ENCODE assay signal across 25 mouse cellular contexts in the genomic region with DNA sequence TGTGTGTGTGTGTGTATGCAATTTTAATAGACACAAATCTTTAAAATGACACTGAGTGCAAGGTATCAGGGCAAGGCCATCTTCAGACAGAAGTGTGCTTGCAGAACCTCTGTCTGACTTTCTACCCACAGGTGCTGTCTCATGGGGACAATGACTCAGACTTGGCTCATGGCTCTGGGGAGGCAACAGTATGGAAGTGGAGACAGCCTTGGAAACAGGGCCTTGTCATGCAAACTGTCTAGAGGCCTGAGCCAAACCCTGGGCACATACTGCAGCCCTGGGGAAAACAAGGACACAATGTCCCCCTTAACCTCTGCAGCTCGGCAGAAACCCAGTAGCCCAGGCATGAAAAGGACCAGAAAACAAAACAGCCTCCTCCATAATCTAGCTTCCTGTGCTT.
DNase-seq lines count a peak whose midpoint lies in the region; ATAC-seq and TF ChIP-seq lines count a peak whose summit lies in the region.
"Had no signal": no experiment of that assay in that cellular context is flagged by ENCODE, and none has a peak within 500 bp of the region (broad histone marks: within the 10 kb centered on the region; RNA-seq: fewer than 3 reads in every experiment).

No protein-coding gene starts in this region.

- no peaks in the 10 kb centered on the region for H3K36me3 ChIP-seq in hindbrain, embryonic 16.5 days (ENCODE audit: control insufficient read depth, insufficient read depth, low read length)
- H3K36me3 ChIP-seq in hindbrain, embryonic 13.5 days: no peaks in the 10 kb centered on the region
- H3K36me3 ChIP-seq: embryonic facial prominence, embryonic 12.5 days; forebrain, embryonic 12.5 days; heart, embryonic 15.5 days; hindbrain, embryonic 15.5 days; limb, embryonic 12.5 days had no signal

- TF ChIP-seq POLR2A in cerebellum, adult 2 months (IDR thresholded peaks at IDR 0.05; ENCODE audit: borderline replicate concordance, insufficient read depth, low read length): no peak

- ATAC-seq in hindbrain, embryonic 16.5 days: peak; percentile 45; the same call in 1 of the 2 replicates
- ATAC-seq in hindbrain, embryonic 13.5 days (ENCODE audit: low FRiP score): no peak
- ATAC-seq: intestine, embryonic 16.5 days; liver, postnatal 0 days; lung, postnatal 0 days had no signal

- TF ChIP-seq CTCF in cerebellum, adult 2 months (IDR thresholded peaks at IDR 0.05; ENCODE audit: borderline replicate concordance, insufficient read depth, low read depth, low read length): no peak

- H3K9ac ChIP-seq in hindbrain, embryonic 16.5 days (ENCODE audit: low read depth, low read length): no peak overlapping the region
- H3K9ac ChIP-seq in hindbrain, embryonic 13.5 days: no peak overlapping the region
- H3K9ac ChIP-seq: embryonic facial prominence, embryonic 12.5 days; forebrain, embryonic 12.5 days; heart, embryonic 15.5 days; hindbrain, embryonic 15.5 days; limb, embryonic 12.5 days; liver, postnatal 0 days had no signal

- H3K4me3 ChIP-seq in hindbrain, embryonic 16.5 days (ENCODE audit: low read length): no peak overlapping the region
- H3K4me3 ChIP-seq in hindbrain, embryonic 13.5 days: no peak overlapping the region
- no peak overlapping the region for H3K4me3 ChIP-seq in cerebellum, adult 2 months (replicated peaks; ENCODE audit: insufficient read depth, low read depth, low read length)
- H3K4me3 ChIP-seq: embryonic facial prominence, embryonic 12.5 days; erythroblast, embryonic 14.5 days; forebrain, embryonic 12.5 days; gastrocnemius, adult 2 months; heart, embryonic 15.5 days; hindbrain, embryonic 15.5 days; limb, embryonic 12.5 days had no signal

- H3K27ac ChIP-seq in hindbrain, embryonic 16.5 days (ENCODE audit: low read depth, low read length): no peak overlapping the region
- no peak overlapping the region for H3K27ac ChIP-seq in hindbrain, embryonic 13.5 days
- no peak overlapping the region for H3K27ac ChIP-seq in cerebellum, adult 2 months (ENCODE audit: insufficient read depth, low read length)
- H3K27ac ChIP-seq: embryonic facial prominence, embryonic 12.5 days; forebrain, embryonic 12.5 days; gastrocnemius, adult 2 months; heart, embryonic 15.5 days; hindbrain, embryonic 15.5 days; limb, embryonic 12.5 days had no signal

- 45% methylated on average over 1 of the region's 1 CpGs for WGBS in hindbrain, embryonic 16.5 days
- 29% methylated on average over 1 of the region's 1 CpGs for WGBS in hindbrain, embryonic 13.5 days
- WGBS in cerebellum, adult 2 months: 89% methylated on average over 1 of the region's 1 CpGs

- no peaks in the 10 kb centered on the region for H3K9me3 ChIP-seq in hindbrain, embryonic 16.5 days (ENCODE audit: control insufficient read depth, low read length)
- H3K9me3 ChIP-seq in hindbrain, embryonic 13.5 days: no peaks in the 10 kb centered on the region
- H3K9me3 ChIP-seq: embryonic facial prominence, embryonic 12.5 days; forebrain, embryonic 12.5 days; heart, embryonic 15.5 days; hindbrain, embryonic 15.5 days; limb, embryonic 12.5 days had no signal

- peaks cover 9% of the 10 kb centered on the region for H3K4me1 ChIP-seq in hindbrain, embryonic 16.5 days (ENCODE audit: control insufficient read depth, insufficient read depth, low read depth, low read length)
- peaks cover 26% of the 10 kb centered on the region for H3K4me1 ChIP-seq in hindbrain, embryonic 13.5 days (replicated peaks)
- peaks cover 12% of the 10 kb centered on the region; the same call in 1 of the 2 replicates for H3K4me1 ChIP-seq in cerebellum, adult 2 months (ENCODE audit: control insufficient read depth, insufficient read depth, low read length)
- H3K4me1 ChIP-seq: embryonic facial prominence, embryonic 12.5 days; heart, embryonic 15.5 days; limb, embryonic 12.5 days had no signal

- no peaks in the 10 kb centered on the region for H3K27me3 ChIP-seq in hindbrain, embryonic 16.5 days (replicated peaks; ENCODE audit: control insufficient read depth, insufficient read depth, low read length)
- H3K27me3 ChIP-seq in hindbrain, embryonic 13.5 days: 0 out of 2 replicates have a peak, but pooled peaks cover 2% of the 10 kb centered on the region
- H3K27me3 ChIP-seq in cerebellum, adult 2 months (ENCODE audit: control insufficient read depth, insufficient read depth, low read length): no peaks in the 10 kb centered on the region
- H3K27me3 ChIP-seq: embryonic facial prominence, embryonic 12.5 days; heart, embryonic 15.5 days; hindbrain, embryonic 15.5 days had no signal

- DNase-seq in right cerebral cortex, adult 2 months (ENCODE audit: low spot score in 2 of 2): peak; percentile 45 to 50
- no peak for DNase-seq in right cerebral cortex, postnatal 25 days
- DNase-seq in adrenal gland, postnatal 14 days: peak; percentile 56
- DNase-seq in cerebellum, adult 2 months: no peak
- no peak for DNase-seq in lung, postnatal 14 days
- DNase-seq: cerebellum, adult 11 months; cerebellum, postnatal 10 days; gastrocnemius, adult 2 months; heart, postnatal 4 days; kidney, adult 9 months; kidney, postnatal 36 days; liver, postnatal 0 days; right cerebral cortex, postnatal 14 days had no signal

- no peak overlapping the region for H3K4me2 ChIP-seq in hindbrain, embryonic 16.5 days (ENCODE audit: low read length)
- H3K4me2 ChIP-seq in hindbrain, embryonic 13.5 days: no peak overlapping the region
- H3K4me2 ChIP-seq: embryonic facial prominence, embryonic 12.5 days; forebrain, embryonic 12.5 days; heart, embryonic 15.5 days; hindbrain, embryonic 15.5 days; limb, embryonic 12.5 days; liver, embryonic 11.5 days; midbrain, embryonic 11.5 days had no signal

Comparison
In these comparisons a context has a peak if more than half of its experiments do, and no peak if none do; other contexts are left out.
1. DNase-seq: peak in right cerebral cortex, adult 2 months (2 of 2) and adrenal gland, postnatal 14 days (single experiment); none in right cerebral cortex, postnatal 25 days (single experiment), cerebellum, adult 2 months (0 of 2) and lung, postnatal 14 days (single experiment).